Mouse (Mus musculus) embryo, embryonic 9.5 days (tissue): ENCODE results near the gene Man1a.

Experiments
- DNase-seq: peaks from one replicate; pipeline ENCODE4 v3.0.0-alpha.2; 2017; ENCODE audit errors: extremely low spot score

Gene Man1a

DNA sequence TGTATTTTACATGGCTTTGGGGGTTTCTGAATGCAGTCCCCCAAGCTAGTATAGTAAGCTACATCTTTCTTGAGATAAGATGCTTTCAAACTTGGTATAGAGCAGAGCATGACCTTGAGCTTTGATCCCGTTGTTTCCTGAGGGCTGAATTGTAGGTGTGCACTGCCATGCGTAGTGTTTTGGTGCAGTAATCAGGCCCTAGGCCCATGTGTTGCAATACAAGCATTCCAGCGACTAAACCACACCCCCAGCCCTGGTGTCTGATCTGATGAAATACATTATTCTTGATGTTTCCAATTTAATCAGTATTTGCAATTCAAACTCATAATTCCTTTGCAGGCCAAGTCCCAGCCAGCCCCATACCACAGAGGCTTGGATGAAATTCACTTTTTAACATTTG, 158.9 kb downstream of the Man1a start:
- no peak for DNase-seq

DNA sequence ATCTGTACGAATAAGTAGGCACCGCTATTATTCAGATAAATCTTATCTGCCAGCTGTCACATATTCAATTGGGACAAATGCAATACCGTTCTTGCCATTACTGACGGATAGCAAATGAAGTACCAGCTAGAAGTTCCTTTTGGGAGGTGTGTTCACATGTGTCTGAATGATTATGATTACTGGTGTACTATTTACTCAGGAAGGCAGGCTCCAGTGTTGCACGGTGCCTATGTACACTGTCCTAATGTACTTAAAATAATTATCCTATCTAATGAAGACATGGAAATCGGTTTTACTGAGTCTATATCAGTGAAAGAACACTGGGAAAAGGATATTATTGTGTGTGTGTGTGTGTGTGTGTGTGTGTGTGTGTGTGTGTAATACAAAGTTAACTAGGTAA, 160.7 kb downstream of the Man1a start:
- DNase-seq: no peak

DNA sequence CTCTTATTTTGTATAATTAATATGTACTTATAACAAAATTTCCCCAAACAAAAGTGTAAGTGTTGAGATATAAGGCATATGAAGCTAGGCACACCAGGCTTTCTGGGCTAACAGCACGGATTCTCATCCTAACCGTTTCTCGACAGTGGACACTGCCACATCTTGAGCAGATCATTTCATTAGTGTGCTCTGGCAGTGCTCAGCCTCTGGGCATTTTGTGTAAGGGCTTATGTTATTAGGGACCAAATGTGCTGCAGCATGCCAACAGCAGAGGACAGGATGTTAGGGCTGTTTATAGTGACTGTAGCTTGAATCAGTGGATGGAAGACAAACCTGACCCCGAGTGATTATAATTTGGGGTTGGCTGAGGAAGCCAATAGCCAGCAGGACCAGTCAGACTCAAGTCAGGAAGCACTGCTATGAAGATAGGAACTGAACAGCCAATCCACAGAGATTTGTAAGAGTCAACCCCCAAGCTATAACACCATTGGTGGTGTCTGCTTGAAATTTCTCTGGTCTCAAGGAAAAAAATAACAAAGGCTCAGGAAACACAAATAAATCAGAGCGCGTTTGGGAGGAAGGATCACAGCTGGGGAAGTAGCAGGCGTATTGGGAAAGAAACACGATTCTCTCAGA, 161.3 kb downstream of the Man1a start:
- DNase-seq: no peak

DNA sequence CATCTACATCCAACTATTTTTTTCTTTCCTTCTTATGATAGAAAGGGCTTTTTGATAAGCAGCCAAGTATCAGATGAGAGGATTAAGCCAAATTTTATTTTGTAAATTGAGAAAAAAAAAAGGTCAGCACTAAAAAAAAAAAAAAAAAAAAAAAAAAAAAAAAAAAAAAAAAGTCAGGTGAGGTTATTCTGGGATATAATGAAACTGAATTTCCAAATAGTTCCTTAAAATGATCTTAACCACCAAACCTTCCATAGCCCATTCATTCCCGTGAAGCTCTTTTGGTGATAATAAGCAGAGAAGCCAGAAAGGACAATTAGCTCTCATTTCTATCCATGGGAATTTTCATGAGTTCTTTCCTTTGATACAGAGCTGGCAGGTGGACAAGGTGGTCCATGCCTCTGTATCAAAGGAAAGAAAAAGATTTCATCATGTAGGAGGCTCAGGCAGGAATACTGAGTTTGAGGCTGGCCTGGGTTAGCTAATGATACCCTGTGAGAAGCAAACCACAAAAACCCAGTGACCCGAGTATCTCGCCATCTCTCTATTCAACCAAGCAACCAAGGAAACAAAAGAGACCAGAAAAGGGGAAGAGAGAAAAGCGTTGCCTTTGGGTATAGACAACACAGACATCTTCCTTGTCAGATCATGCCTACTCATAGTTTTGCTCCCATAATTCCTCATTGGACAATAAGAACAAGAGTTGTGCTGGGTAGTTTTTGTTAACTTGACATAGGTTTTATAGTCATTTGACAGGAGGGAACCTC, 162.7 kb downstream of the Man1a start:
- DNase-seq: no peak

DNA sequence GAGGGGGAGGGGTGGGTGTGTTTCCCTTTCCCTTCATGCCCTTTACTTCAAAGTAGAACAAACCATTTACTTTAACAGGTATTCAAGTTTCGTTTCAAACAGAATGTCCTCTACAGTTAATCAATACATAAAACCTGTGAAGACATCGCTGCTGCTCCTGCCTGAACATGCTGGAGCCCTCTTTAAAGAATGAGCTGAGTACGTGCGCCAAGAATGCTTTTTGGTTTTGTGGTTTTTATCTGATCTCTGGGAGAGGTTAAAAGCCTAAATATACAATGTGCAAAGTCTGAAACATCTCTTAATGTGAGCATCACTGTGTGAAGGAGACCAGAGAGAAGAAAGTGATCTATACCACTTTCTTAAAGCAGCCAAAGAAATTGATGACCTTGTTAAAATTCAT, 186.9 kb downstream of the Man1a start:
- no peak for DNase-seq

DNA sequence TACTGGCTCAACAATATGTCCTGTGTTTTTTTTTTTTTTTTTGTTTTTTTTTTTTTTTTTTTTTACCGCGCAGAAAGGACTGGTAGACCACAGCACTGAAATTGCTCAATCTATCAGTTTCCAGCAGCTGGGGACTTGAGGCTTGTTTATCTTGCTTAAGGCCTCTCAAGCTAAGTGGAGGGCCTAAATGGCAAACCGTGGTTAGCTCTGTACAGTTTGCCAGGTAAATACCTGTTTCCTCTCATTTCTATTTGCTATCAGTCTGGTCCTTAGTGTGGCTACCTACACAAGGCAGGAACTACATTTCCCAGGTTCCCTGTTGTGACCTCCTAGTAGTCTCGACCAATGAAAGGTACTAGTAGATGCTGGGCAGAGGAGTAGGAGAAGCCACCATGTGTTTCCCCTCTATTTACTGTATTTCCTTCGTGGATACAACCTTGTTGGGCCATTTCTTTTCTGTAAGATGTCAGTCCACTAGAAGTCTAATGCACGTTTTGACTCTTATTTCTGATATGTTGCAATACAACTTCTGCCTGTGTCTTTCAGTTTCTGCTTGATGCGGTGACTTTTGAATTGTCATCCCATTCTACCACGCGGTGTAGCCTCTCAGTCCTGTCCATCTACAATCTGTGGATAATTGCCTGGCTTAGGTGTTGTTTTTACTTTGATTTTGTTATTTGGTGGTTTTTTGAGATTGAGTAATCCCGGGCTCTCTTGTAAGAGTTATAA, 187.9 kb downstream of the Man1a start:
- DNase-seq: no peak

DNA sequence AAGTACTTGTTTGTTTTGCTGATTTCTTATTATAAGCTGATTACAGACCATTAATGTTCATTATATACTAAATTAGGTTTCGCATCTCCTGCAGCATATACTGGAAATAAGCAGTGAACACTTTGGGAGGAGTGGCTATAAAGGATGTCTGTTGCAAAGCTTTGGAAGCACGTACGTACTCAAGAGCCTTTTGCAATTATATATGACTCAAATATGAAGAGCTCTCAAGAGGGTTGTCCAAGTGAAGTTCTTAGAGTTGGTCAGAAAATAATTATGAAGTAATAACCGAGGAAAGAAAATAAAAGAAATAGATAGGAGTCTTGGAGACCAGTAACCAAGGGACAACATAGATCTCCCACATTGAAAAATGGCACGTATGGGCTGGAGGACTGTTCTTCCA, 189.9 kb downstream of the Man1a start:
- DNase-seq: no peak

DNA sequence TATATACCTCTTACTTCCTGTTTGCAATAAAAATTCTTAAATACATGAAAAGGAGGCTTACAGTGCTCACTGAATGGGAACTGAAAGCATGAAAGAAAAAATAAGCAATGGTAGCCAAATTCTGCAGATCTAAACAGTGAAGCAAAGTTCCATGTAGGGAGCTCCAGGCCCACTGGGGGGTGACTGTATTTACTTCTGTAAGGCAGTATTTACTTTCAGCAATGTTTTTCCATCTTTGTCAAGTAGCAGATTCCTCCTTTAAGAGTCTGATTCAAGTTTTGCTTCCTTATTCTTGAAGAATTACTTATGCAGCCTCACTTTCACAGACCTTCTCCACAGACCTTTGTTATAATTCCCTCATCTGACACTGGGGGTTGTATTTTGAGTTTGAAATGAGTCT, 195.1 kb downstream of the Man1a start:
- DNase-seq: no peak

GRCm38 (mm10) chr10:53875896-53876295, 200.5 kb downstream of the Man1a start:
- DNase-seq: no peak

- no peak for DNase-seq
Observed at GRCm38 (mm10) chr10:53874191-53874590, 202.2 kb downstream of the Man1a start.

- peak; percentile 65 for DNase-seq
Observed at GRCm38 (mm10) chr10:53863486-53864357, 212.7 kb downstream of the Man1a start.

- no peak for DNase-seq
Observed at GRCm38 (mm10) chr10:53859879-53860278, 216.5 kb downstream of the Man1a start.

GRCm38 (mm10) chr10:53859224-53859623, 217.2 kb downstream of the Man1a start:
- DNase-seq: no peak
